Mouse (Mus musculus) ES-Bruce4 (cell line): ENCODE data around the gene Myog.

ENCODE experiments used
- CTCF ChIP-seq: IDR thresholded peaks from one replicate; pipeline ENCODE4 v1.8.1; 2011; ENCODE audit warnings: low read depth, low read length
- POLR2A ChIP-seq: IDR thresholded peaks from one replicate; pipeline ENCODE4 v1.8.1; 2011; ENCODE audit warnings: low read length; ENCODE audit not compliant: insufficient read depth

DNA sequence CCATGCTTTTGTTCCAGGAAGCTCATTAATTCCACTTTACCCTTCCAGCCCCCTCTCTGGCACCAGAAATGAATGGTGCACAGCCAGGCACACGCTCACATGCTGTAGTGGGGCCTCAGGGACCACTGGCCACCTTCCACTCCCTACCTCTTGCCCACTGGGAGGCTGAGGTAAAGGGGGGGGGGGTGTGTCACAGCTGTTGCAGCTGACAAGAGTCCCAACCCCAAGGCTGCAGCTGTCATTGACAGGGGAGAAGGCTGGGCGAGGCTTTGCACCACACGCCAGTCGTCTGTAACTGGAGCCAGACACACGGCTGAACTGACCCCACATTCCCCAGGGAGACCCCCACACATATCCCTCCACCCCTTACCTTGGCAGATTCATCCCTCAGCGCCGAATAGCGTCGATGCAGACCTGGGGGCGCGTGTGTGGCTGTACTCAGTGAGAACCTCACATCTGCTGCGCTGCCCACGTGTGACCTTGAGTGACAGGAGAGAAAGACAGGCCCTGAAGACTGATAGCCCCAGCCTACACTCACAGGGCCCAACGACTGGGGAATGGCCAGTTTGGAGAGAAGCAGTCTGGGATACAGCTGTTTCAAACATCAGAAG, 31.0 kb downstream of the Myog start:
- TF ChIP-seq CTCF = no peak
- TF ChIP-seq POLR2A = no peak
